Mouse (Mus musculus): Measurements from ENCODE around the gene Dusp10. TPM values are rescaled to one million over a fixed set of nuclear protein-coding genes. Genes with fewer than 3 reads are reported as not detected.

Gene Dusp10
- polyA plus RNA-seq, 1 experiment from 2014 or later: 9.7 TPM

- WGBS: 65% methylated on average over 4 of the region's 4 CpGs
- Histone ChIP-seq H3K4me2 (ENCODE audit: low read length) (no peak overlapping the region), H3K27ac (replicated peaks in 1 of 2; ENCODE audit: control insufficient read depth in 1 of 2, insufficient read depth in 1 of 2, low read depth in 2 of 2, low read length in 2 of 2) (no peak overlapping the region), H3K9me3 (ENCODE audit: control insufficient read depth, low read length) (no peaks in the 10 kb centered on the region), H3K36me3 (ENCODE audit: control insufficient read depth, insufficient read depth, low read length) (no peaks in the 10 kb centered on the region), H3K9ac (ENCODE audit: low read length) (no peak overlapping the region), H3K27me3 (ENCODE audit: control insufficient read depth, insufficient read depth, low read length) (no peaks in the 10 kb centered on the region), H3K4me1 (ENCODE audit: control insufficient read depth in 2 of 2, insufficient read depth in 2 of 2, low read length in 2 of 2) (peaks cover 2 to 8% of the 10 kb centered on the region in 2 experiments; a peak in 2 of 4 replicates), H3K4me3 (ENCODE audit: control insufficient read depth in 1 of 2, insufficient read depth in 1 of 2, low read depth in 1 of 2, low read length in 2 of 2) (no peak overlapping the region)
- no peak for ATAC-seq (ENCODE audit: insufficient number of reproducible peaks, insufficient read depth, low FRiP score, low read depth)
Observed at GRCm38 (mm10) chr1:184101750-184102046, 88.6 kb downstream of the Dusp10 start.

- no peak overlapping the region for H3K27ac ChIP-seq (replicated peaks in 1 of 2; ENCODE audit: control insufficient read depth in 1 of 2, insufficient read depth in 1 of 2, low read depth in 2 of 2, low read length in 2 of 2)
- H3K36me3 ChIP-seq (ENCODE audit: control insufficient read depth, insufficient read depth, low read length): no peaks in the 10 kb centered on the region
- H3K9ac ChIP-seq (ENCODE audit: low read length): no peak overlapping the region
- H3K4me3 ChIP-seq (ENCODE audit: control insufficient read depth in 1 of 2, insufficient read depth in 1 of 2, low read depth in 1 of 2, low read length in 2 of 2): no peak overlapping the region
- H3K4me1 ChIP-seq (ENCODE audit: control insufficient read depth in 2 of 2, insufficient read depth in 2 of 2, low read length in 2 of 2): no peaks in the 10 kb centered on the region
- WGBS: 67% methylated on average over 2 of the region's 2 CpGs
- no peaks in the 10 kb centered on the region for H3K27me3 ChIP-seq (ENCODE audit: control insufficient read depth, insufficient read depth, low read length)
- no peaks in the 10 kb centered on the region for H3K9me3 ChIP-seq (ENCODE audit: control insufficient read depth, low read length)
- no peak for ATAC-seq (ENCODE audit: insufficient number of reproducible peaks, insufficient read depth, low FRiP score, low read depth)
- no peak overlapping the region for H3K4me2 ChIP-seq (ENCODE audit: low read length)
Observed at GRCm38 (mm10) chr1:184106832-184107231, 93.7 kb downstream of the Dusp10 start.

- Histone ChIP-seq H3K4me2 (ENCODE audit: low read length) (no peak overlapping the region), H3K4me1 (ENCODE audit: control insufficient read depth in 2 of 2, insufficient read depth in 2 of 2, low read length in 2 of 2) (no peaks in the 10 kb centered on the region), H3K9ac (ENCODE audit: low read length) (no peak overlapping the region), H3K4me3 (ENCODE audit: control insufficient read depth in 1 of 2, insufficient read depth in 1 of 2, low read depth in 1 of 2, low read length in 2 of 2) (no peak overlapping the region), H3K27ac (replicated peaks in 1 of 2; ENCODE audit: control insufficient read depth in 1 of 2, insufficient read depth in 1 of 2, low read depth in 2 of 2, low read length in 2 of 2) (no peak overlapping the region), H3K36me3 (ENCODE audit: control insufficient read depth, insufficient read depth, low read length) (no peaks in the 10 kb centered on the region), H3K9me3 (ENCODE audit: control insufficient read depth, low read length) (no peaks in the 10 kb centered on the region), H3K27me3 (ENCODE audit: control insufficient read depth, insufficient read depth, low read length) (no peaks in the 10 kb centered on the region)
- WGBS: 85% methylated on average over 4 of the region's 4 CpGs
- no peak for ATAC-seq (ENCODE audit: insufficient number of reproducible peaks, insufficient read depth, low FRiP score, low read depth)
Observed at GRCm38 (mm10) chr1:184107448-184107847, 94.3 kb downstream of the Dusp10 start.

- ATAC-seq (ENCODE audit: insufficient number of reproducible peaks, insufficient read depth, low FRiP score, low read depth): no peak
- 61% methylated on average over 1 of the region's 1 CpGs for WGBS
- H3K9ac ChIP-seq (ENCODE audit: low read length): no peak overlapping the region
Observed at GRCm38 (mm10) chr1:184108254-184108653, 95.2 kb downstream of the Dusp10 start.

GRCm38 (mm10) chr1:184117586-184117985, 104.5 kb downstream of the Dusp10 start:
- no peak overlapping the region for H3K4me2 ChIP-seq (ENCODE audit: low read length)
- H3K36me3 ChIP-seq (ENCODE audit: control insufficient read depth, insufficient read depth, low read length): no peaks in the 10 kb centered on the region
- H3K4me3 ChIP-seq (ENCODE audit: control insufficient read depth in 1 of 2, insufficient read depth in 1 of 2, low read depth in 1 of 2, low read length in 2 of 2): no peak overlapping the region
- H3K27me3 ChIP-seq (ENCODE audit: control insufficient read depth, insufficient read depth, low read length): no peaks in the 10 kb centered on the region
- WGBS: 66% methylated on average over 7 of the region's 7 CpGs
- no peak overlapping the region for H3K9ac ChIP-seq (ENCODE audit: low read length)
- H3K9me3 ChIP-seq (ENCODE audit: control insufficient read depth, low read length): no peaks in the 10 kb centered on the region
- no peak for ATAC-seq (ENCODE audit: insufficient number of reproducible peaks, insufficient read depth, low FRiP score, low read depth)
- no peaks in the 10 kb centered on the region for H3K4me1 ChIP-seq (ENCODE audit: control insufficient read depth in 2 of 2, insufficient read depth in 2 of 2, low read length in 2 of 2)
- no peak overlapping the region for H3K27ac ChIP-seq (replicated peaks in 1 of 2; ENCODE audit: control insufficient read depth in 1 of 2, insufficient read depth in 1 of 2, low read depth in 2 of 2, low read length in 2 of 2)

More at GRCm38 (mm10) chr1:184108254-184108653, 95.2 kb downstream of the Dusp10 start:
- H3K27ac ChIP-seq (replicated peaks in 1 of 2; ENCODE audit: control insufficient read depth in 1 of 2, insufficient read depth in 1 of 2, low read depth in 2 of 2, low read length in 2 of 2): no peak overlapping the region
- H3K9me3 ChIP-seq (ENCODE audit: control insufficient read depth, low read length): no peaks in the 10 kb centered on the region
- H3K27me3 ChIP-seq (ENCODE audit: control insufficient read depth, insufficient read depth, low read length): no peaks in the 10 kb centered on the region
- no peak overlapping the region for H3K4me2 ChIP-seq (ENCODE audit: low read length)
- no peaks in the 10 kb centered on the region for H3K36me3 ChIP-seq (ENCODE audit: control insufficient read depth, insufficient read depth, low read length)
- no peak overlapping the region for H3K4me3 ChIP-seq (ENCODE audit: control insufficient read depth in 1 of 2, insufficient read depth in 1 of 2, low read depth in 1 of 2, low read length in 2 of 2)
- H3K4me1 ChIP-seq (ENCODE audit: control insufficient read depth in 2 of 2, insufficient read depth in 2 of 2, low read length in 2 of 2): no peaks in the 10 kb centered on the region

GRCm38 (mm10) chr1:184117991-184118390, 104.9 kb downstream of the Dusp10 start:
- no peaks in the 10 kb centered on the region for H3K9me3 ChIP-seq (ENCODE audit: control insufficient read depth, low read length)
- H3K27ac ChIP-seq (replicated peaks in 1 of 2; ENCODE audit: control insufficient read depth in 1 of 2, insufficient read depth in 1 of 2, low read depth in 2 of 2, low read length in 2 of 2): no peak overlapping the region
- no peaks in the 10 kb centered on the region for H3K27me3 ChIP-seq (ENCODE audit: control insufficient read depth, insufficient read depth, low read length)
- H3K4me2 ChIP-seq (ENCODE audit: low read length): no peak overlapping the region
- no peak for ATAC-seq (ENCODE audit: insufficient number of reproducible peaks, insufficient read depth, low FRiP score, low read depth)
- no peak overlapping the region for H3K4me3 ChIP-seq (ENCODE audit: control insufficient read depth in 1 of 2, insufficient read depth in 1 of 2, low read depth in 1 of 2, low read length in 2 of 2)
- no peak overlapping the region for H3K9ac ChIP-seq (ENCODE audit: low read length)
- no peaks in the 10 kb centered on the region for H3K36me3 ChIP-seq (ENCODE audit: control insufficient read depth, insufficient read depth, low read length)
- no peaks in the 10 kb centered on the region for H3K4me1 ChIP-seq (ENCODE audit: control insufficient read depth in 2 of 2, insufficient read depth in 2 of 2, low read length in 2 of 2)
- WGBS: 78% methylated on average over 2 of the region's 2 CpGs

- H3K27ac ChIP-seq (replicated peaks in 1 of 2; ENCODE audit: control insufficient read depth in 1 of 2, insufficient read depth in 1 of 2, low read depth in 2 of 2, low read length in 2 of 2): no peak overlapping the region
- H3K4me1 ChIP-seq (ENCODE audit: control insufficient read depth in 2 of 2, insufficient read depth in 2 of 2, low read length in 2 of 2): no peaks in the 10 kb centered on the region
- H3K36me3 ChIP-seq (ENCODE audit: control insufficient read depth, insufficient read depth, low read length): no peaks in the 10 kb centered on the region
- H3K9me3 ChIP-seq (ENCODE audit: control insufficient read depth, low read length): no peaks in the 10 kb centered on the region
- no peak for ATAC-seq (ENCODE audit: insufficient number of reproducible peaks, insufficient read depth, low FRiP score, low read depth)
- H3K9ac ChIP-seq (ENCODE audit: low read length): no peak overlapping the region
- H3K4me3 ChIP-seq (ENCODE audit: control insufficient read depth in 1 of 2, insufficient read depth in 1 of 2, low read depth in 1 of 2, low read length in 2 of 2): no peak overlapping the region
- WGBS: 72% methylated on average over 1 of the region's 1 CpGs
- no peaks in the 10 kb centered on the region for H3K27me3 ChIP-seq (ENCODE audit: control insufficient read depth, insufficient read depth, low read length)
- no peak overlapping the region for H3K4me2 ChIP-seq (ENCODE audit: low read length)
Observed at GRCm38 (mm10) chr1:184118586-184118985, 105.5 kb downstream of the Dusp10 start.

All from heart, embryonic 14.5 days (tissue).